In the genomic region with DNA sequence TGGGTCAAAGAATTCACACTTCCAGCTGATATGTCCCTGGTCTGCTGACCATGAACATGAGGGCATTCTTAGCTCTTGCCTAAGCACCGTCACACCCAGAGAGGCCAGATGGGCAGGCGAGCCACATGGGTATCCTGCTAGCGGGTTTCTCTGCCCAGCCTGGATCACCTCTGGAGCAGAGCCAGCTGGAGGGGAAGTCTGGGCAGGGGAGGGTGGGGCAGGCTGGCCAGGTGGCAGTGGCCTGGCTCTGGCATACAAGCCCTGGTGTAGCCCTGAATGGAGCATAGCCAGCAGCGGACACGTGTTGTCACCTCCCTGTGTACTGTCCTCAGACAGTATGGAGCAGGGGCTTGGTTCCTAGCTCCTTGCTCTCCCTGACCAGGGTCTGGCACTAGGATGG, we compare ENCODE assay signal across 12 mouse cellular contexts. TPM values are rescaled to one million over a fixed set of nuclear protein-coding genes. Genes with fewer than 3 reads are reported as not detected.
DNase-seq lines count a peak whose midpoint lies in the region; ATAC-seq and TF ChIP-seq lines count a peak whose summit lies in the region.
"Had no signal": no experiment of that assay in that cellular context is flagged by ENCODE, and none has a peak within 500 bp of the region (broad histone marks: within the 10 kb centered on the region; RNA-seq: fewer than 3 reads in every experiment).

No protein-coding gene starts in this region.

- intact Hi-C loops in left cerebral cortex, postnatal 36 days (cut with DNase I) = no loop called here

- ATAC-seq in Patski = peak; percentile 34
- ATAC-seq in heart, embryonic 13.5 days (ENCODE audit: extremely low read depth, insufficient number of reproducible peaks, low FRiP score, low TSS enrichment) = no peak
- ATAC-seq: forebrain, embryonic 15.5 days had no signal

- in situ Hi-C loops in Patski (cut with MboI; ENCODE audit: low pct_unique_long_range_greater_than_20kb) = no loop called here

- no peaks in the 10 kb centered on the region for H3K9me3 ChIP-seq in heart, embryonic 13.5 days
- H3K9me3 ChIP-seq: forebrain, embryonic 15.5 days had no signal

- H3K27me3 ChIP-seq in Patski = no peaks in the 10 kb centered on the region
- no peaks in the 10 kb centered on the region for H3K27me3 ChIP-seq in heart, embryonic 13.5 days (replicated peaks)
- H3K27me3 ChIP-seq: forebrain, embryonic 15.5 days had no signal

- no peak for TF ChIP-seq CTCF in Patski (IDR thresholded peaks at IDR 0.05)

- CTCF ChIA-PET in Patski (lab: Charles Lee) = interaction anchor here (1.5 to 2.0 kb wide), 2 partner anchors 11 to 52 kb away, joined by 3 to 6 read pairs; no protein-coding TSS in a partner anchor

- peaks cover 12% of the 10 kb centered on the region for H3K4me1 ChIP-seq in heart, embryonic 13.5 days
- H3K4me1 ChIP-seq: forebrain, embryonic 15.5 days had no signal

- no peak overlapping the region for H3K27ac ChIP-seq in heart, embryonic 13.5 days (replicated peaks)
- H3K27ac ChIP-seq: forebrain, embryonic 15.5 days had no signal

- no peak overlapping the region for H3K4me3 ChIP-seq in heart, embryonic 13.5 days
- H3K4me3 ChIP-seq: forebrain, embryonic 15.5 days had no signal

- POLR2A ChIA-PET in Patski (lab: Charles Lee) = interaction anchor here (1.0 kb wide), 1 partner anchor 67 kb away, joined by 3 read pairs; no protein-coding TSS in a partner anchor

- 68% methylated on average over 5 of the region's 5 CpGs for WGBS in heart, embryonic 13.5 days

- H3K4me2 ChIP-seq in heart, embryonic 13.5 days = no peak overlapping the region
- H3K4me2 ChIP-seq: forebrain, embryonic 15.5 days; liver, embryonic 11.5 days had no signal

- H3K9ac ChIP-seq in heart, embryonic 13.5 days = peak overlapping the region; percentile 16; the same call in 1 of the 2 replicates
- H3K9ac ChIP-seq: forebrain, embryonic 15.5 days had no signal

- peaks cover 37% of the 10 kb centered on the region for H3K36me3 ChIP-seq in heart, embryonic 13.5 days

- DNase-seq in kidney, postnatal 10 days = peak; percentile 53
- no peak for DNase-seq in kidney, adult 9 months
- DNase-seq in Patski (ENCODE audit: low read depth, low spot score) = no peak
- DNase-seq in cerebellum, adult 18-20 months = peak; percentile 95 to 96
- DNase-seq in right cerebral cortex, postnatal 10 days (ENCODE audit: low spot score in 2 of 2) = no peak
- no peak for DNase-seq in B cell, adult 2 months
- no peak for DNase-seq in left cerebral cortex, postnatal 36 days (ENCODE audit: low spot score in 2 of 2)
- DNase-seq: right cerebral cortex, postnatal 14 days had no signal

RNA-seq across cellular contexts. Expression of a gene that starts 22.3 kb away (rescaled TPM):
- polyA plus RNA-seq in Patski (2021) = 0.36 TPM
- 3.5 TPM in 2 replicates for polyA plus RNA-seq in heart, embryonic 13.5 days (2015; fragmentation: Nextera tagmentation; extraction: Ambion mirVana)
- under 1 TPM; 0.25 to 0.88 TPM for total RNA-seq in left cerebral cortex, postnatal 36 days (2021)
- total RNA-seq: MEL had no signal

RNA-seq across cellular contexts. Expression of a gene that starts 42.6 kb away (rescaled TPM):
- 44.5 TPM for polyA plus RNA-seq in Patski (2021)
- 11.3 and 12.2 TPM in 2 replicates for polyA plus RNA-seq in heart, embryonic 13.5 days (2015; fragmentation: Nextera tagmentation; extraction: Ambion mirVana)
- total RNA-seq in left cerebral cortex, postnatal 36 days (2021) = 10 to 100 TPM; 59.2 to 66.3 TPM

RNA-seq across cellular contexts. Expression of a gene that starts 43.7 kb away (rescaled TPM):
- polyA plus RNA-seq in Patski (2021) = 12.0 TPM
- 9.7 and 12.4 TPM in 2 replicates for polyA plus RNA-seq in heart, embryonic 13.5 days (2015; fragmentation: Nextera tagmentation; extraction: Ambion mirVana)
- 100 to 1,000 TPM; 116 to 140 TPM for total RNA-seq in left cerebral cortex, postnatal 36 days (2021)

Comparison
In these comparisons a context has a peak if more than half of its experiments do, and no peak if none do; other contexts are left out.
1. DNase-seq: peak in kidney, postnatal 10 days (single experiment) and cerebellum, adult 18-20 months (2 of 2); none in kidney, adult 9 months (single experiment), Patski (single experiment), right cerebral cortex, postnatal 10 days (0 of 2), B cell, adult 2 months (0 of 2) and left cerebral cortex, postnatal 36 days (0 of 2).